Mouse (Mus musculus) adrenal gland, adult 18-20 months (tissue): Measurements from ENCODE around the gene Gm10722. TPM values are rescaled to one million over a fixed set of nuclear protein-coding genes. Genes with fewer than 3 reads are reported as not detected.
"Not testable (repeated sequence)": the region's sequence is repeated elsewhere in the genome, so short reads cannot be mapped to it uniquely, and the experiment has no call there.

Source experiments
- DNase-seq, 2 experiments: peaks; one replicate each; pipeline ENCODE4 v3.0.0; 2021 to 2022; ENCODE audit warnings: low spot score in 2 of 2
- microRNA-seq, 2 experiments: library from miRNA; unstranded; fragments of <30 nt; microRNA quantifications; one replicate each; pipeline ENCODE4 v1.2.0; 2021; ENCODE audit warnings: borderline number of aligned reads in 2 of 2
- total RNA-seq, 2 experiments: library from RNA; stranded (reverse); gene quantifications; 1 replicate in 1 of 2; 2 replicates in 1 of 2; pipeline ENCODE4 v1.2.3; 2021

Gene Gm10722
- total RNA-seq, 2 experiments from 2014 or later, result not detected

- peak; percentile 23 to 40 for DNase-seq
Measured at GRCm38 (mm10) chr9:3024912-3025467, 24.3 kb downstream of the Gm10722 start, which contains the start of gene Gm10717. Gene Gm10717 (plus strand): TSS chr9:3025417.

- peak; percentile 56 to 76 for DNase-seq
Measured at GRCm38 (mm10) chr9:3025653-3026052, 24.9 kb downstream of the Gm10722 start.

- DNase-seq, result not testable (repeated sequence)
Measured at GRCm38 (mm10) chr9:3026136-3026535, 25.4 kb downstream of the Gm10722 start.

GRCm38 (mm10) chr9:3026741-3027140 is 26.0 kb downstream of the Gm10722 start:
- not testable (repeated sequence) for DNase-seq

DNA sequence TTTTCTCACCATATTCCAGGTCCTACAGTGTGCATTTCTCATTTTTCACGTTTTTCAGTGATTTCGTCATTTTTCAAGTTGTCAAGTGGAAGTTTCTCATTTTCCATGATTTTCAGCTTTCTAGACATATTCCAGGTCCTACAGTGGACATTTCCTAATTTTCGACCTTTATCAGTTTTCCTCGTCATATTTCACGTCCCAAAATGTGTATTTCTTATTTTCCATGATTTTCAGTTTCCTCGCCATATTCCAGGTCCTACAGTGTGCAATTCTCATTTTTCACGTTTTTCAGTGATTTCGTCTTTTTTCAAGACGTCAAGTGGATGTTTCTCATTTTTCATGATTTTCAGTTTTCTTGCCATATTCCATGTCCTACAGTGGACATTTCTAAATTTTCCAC is 26.5 kb downstream of the Gm10722 start:
- DNase-seq, result not testable (repeated sequence)

GRCm38 (mm10) chr9:3029276-3030000 is 28.7 kb downstream of the Gm10722 start:
- DNase-seq, result peak in 1 of 2 experiments; percentile 12

DNA sequence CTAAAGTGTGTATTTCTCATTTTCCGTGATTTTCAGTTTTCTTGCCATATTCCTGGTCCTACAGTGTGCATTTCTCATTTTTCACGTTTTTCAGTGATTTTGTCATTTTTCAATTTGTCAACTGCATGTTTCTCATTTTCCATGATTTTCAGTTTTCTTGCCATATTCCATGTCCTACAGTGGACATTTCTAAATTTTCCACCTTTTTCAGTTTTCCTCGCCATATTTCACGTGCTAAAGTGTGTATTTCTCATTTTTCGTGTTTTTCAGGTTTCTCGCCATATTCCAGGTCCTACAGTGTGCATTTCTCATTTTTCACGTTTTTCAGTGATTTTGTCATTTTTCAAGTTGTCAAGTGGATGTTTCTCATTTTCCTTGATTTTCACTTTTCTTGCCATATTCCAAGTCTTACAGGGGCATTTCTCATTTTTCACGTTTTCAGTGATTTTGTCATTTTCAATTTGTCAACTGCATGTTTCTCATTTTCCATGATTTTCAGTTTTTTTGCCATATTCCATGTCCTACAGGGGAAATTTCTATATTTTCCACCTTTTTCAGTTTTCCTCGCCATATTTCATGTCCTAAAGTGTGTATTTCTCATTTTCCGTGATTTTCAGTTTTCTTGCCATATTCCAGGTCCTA is 30.1 kb downstream of the Gm10722 start:
- DNase-seq, result not testable (repeated sequence)

GRCm38 (mm10) chr9:3034299-3034698 is 33.6 kb downstream of the Gm10722 start, which contains the start of gene Gm17535:
Gene Gm17535 (plus strand): TSS chr9:3034599.
- DNase-seq, result not testable (repeated sequence)

DNA sequence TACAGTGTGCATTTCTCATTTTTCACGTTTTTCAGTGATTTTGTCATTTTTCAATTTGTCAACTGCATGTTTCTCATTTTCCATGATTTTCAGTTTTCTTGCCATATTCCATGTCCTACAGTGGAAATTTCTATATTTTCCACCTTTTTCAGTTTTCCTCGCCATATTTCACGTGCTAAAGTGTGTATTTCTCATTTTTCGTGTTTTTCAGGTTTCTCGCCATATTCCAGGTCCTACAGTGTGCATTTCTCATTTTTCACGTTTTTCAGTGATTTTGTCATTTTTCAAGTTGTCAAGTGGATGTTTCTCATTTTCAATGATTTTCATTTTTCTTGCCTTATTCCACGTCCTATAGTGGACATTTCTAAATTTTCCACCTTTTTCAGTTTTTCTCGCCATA is 35.9 kb downstream of the Gm10722 start, which contains the start of gene Gm10715:
Gene Gm10715 (plus strand): TSS at position 301 of the 400 bp plus-strand sequence.
- DNase-seq, result not testable (repeated sequence)

DNA sequence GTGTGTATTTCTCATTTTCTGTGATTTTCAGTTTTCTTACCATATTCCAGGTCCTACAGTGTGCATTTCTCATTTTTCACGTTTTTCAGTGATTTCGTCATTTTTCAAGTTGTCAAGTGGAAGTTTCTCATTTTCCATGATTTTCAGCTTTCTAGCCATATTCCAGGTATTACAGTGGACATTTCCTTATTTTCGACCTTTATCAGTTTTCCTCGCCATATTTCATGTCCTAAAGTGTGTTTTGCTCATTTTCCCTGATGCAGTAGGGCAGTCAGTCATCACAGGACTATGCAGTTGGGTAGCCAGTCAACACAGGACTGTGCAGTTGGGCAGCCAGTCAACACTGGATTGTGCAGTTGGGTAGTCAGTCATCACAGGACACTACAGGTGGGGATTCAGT is 37.4 kb downstream of the Gm10722 start:
- not testable (repeated sequence) for DNase-seq

Small RNAs within 50 kb of the gene (microRNA-seq; reads per million reads assigned to microRNA genes)
- gene Mir101c, result 0 reads per million in 2 experiments

Other genes starting within 250 kb of the Gm10722 start
- gene Gm11168, start 2.4 kb downstream of the Gm10722 start, total RNA-seq, result not detected
- gene Gm10721, start 12.2 kb downstream of the Gm10722 start, total RNA-seq, result under 1 TPM in 1 of 2 experiments, not detected in 1; 0.74 TPM
- not detected for gene Gm10720, start 14.7 kb downstream of the Gm10722 start, total RNA-seq
- gene Gm10719, start 16.5 kb downstream of the Gm10722 start, total RNA-seq, result 1 to 10 TPM in 1 of 2 experiments, not detected in 1; 2.0 TPM
- 1 to 10 TPM; 1.1 to 1.2 TPM for gene Gm10718, start 22.6 kb downstream of the Gm10722 start, total RNA-seq
- 1 to 10 TPM in 1 of 2 experiments, not detected in 1; 1.2 TPM for gene Gm10717, start 24.5 kb downstream of the Gm10722 start, total RNA-seq
- not detected for gene Gm17535, start 33.7 kb downstream of the Gm10722 start, total RNA-seq
- not detected for gene Gm10715, start 36.0 kb downstream of the Gm10722 start, total RNA-seq